In genomic region chr2:160972103-160972792, GRCm38 (mm10) we compare ENCODE assay signal across 23 mouse cellular contexts.
A peak's percentile ranks its signal among the peaks of the same experiment; 100 is the strongest.
DNase-seq lines count a peak whose midpoint lies in the region; ATAC-seq and TF ChIP-seq lines count a peak whose summit lies in the region.
"Had no signal": no experiment of that assay in that cellular context is flagged by ENCODE, and none has a peak within 500 bp of the region (broad histone marks: within the 10 kb centered on the region; RNA-seq: fewer than 3 reads in every experiment).

No protein-coding gene starts in this region.

- H3K4me1 ChIP-seq in midbrain, embryonic 12.5 days: 0 out of 2 replicates have a peak, but pooled peaks cover 2% of the 10 kb centered on the region
- no peaks in the 10 kb centered on the region for H3K4me1 ChIP-seq in midbrain, embryonic 11.5 days (ENCODE audit: control insufficient read depth, insufficient read depth, low read length)
- no peaks in the 10 kb centered on the region for H3K4me1 ChIP-seq in hindbrain, postnatal 0 days (ENCODE audit: insufficient read depth, low read length)
- H3K4me1 ChIP-seq: embryonic facial prominence, embryonic 13.5 days had no signal

- H3K4me2 ChIP-seq in midbrain, embryonic 12.5 days (replicated peaks): no peak overlapping the region
- H3K4me2 ChIP-seq in midbrain, embryonic 11.5 days: no peak overlapping the region
- no peak overlapping the region for H3K4me2 ChIP-seq in hindbrain, postnatal 0 days (ENCODE audit: low read depth, low read length)
- H3K4me2 ChIP-seq: embryonic facial prominence, embryonic 13.5 days; liver, embryonic 11.5 days had no signal

- H3K27me3 ChIP-seq in midbrain, embryonic 12.5 days: no peaks in the 10 kb centered on the region
- H3K27me3 ChIP-seq in midbrain, embryonic 11.5 days (ENCODE audit: control insufficient read depth, insufficient read depth, low read length): no peaks in the 10 kb centered on the region
- no peaks in the 10 kb centered on the region for H3K27me3 ChIP-seq in hindbrain, postnatal 0 days (ENCODE audit: insufficient read depth, low read length)
- H3K27me3 ChIP-seq: embryonic facial prominence, embryonic 13.5 days; megakaryocyte, embryonic 14.5 days had no signal

- DNase-seq in heart, adult 11 months: peak; percentile 5
- DNase-seq in heart, adult 8-10 months (ENCODE audit: low spot score): no peak
- DNase-seq in midbrain, embryonic 11.5 days (ENCODE audit: low spot score, missing footprints): no peak
- DNase-seq in hindbrain, postnatal 0 days (ENCODE audit: low spot score): peak; percentile 24
- no peak for DNase-seq in thymus, adult 18-20 months
- DNase-seq: adrenal gland, postnatal 10 days; cerebellum, adult 11-12 months; cerebellum, postnatal 14 days; gastrocnemius, postnatal 14 days; kidney, postnatal 36 days; layer of hippocampus, adult 9-11 months; lung, adult 18-20 months; lung, postnatal 14 days; right cerebral cortex, postnatal 4 days; thymus, postnatal 25 days had no signal

- H3K4me3 ChIP-seq in midbrain, embryonic 12.5 days: no peak overlapping the region
- no peak overlapping the region for H3K4me3 ChIP-seq in midbrain, embryonic 11.5 days (ENCODE audit: low read depth, low read length)
- H3K4me3 ChIP-seq in hindbrain, postnatal 0 days (ENCODE audit: low read length): no peak overlapping the region
- H3K4me3 ChIP-seq: embryonic facial prominence, embryonic 13.5 days; megakaryocyte, embryonic 14.5 days had no signal

- WGBS in midbrain, embryonic 12.5 days: 91% methylated on average over 7 of the region's 7 CpGs
- WGBS in midbrain, embryonic 11.5 days: 95% methylated on average over 7 of the region's 7 CpGs
- WGBS in hindbrain, postnatal 0 days: 81% methylated on average over 7 of the region's 7 CpGs

- H3K9me3 ChIP-seq in midbrain, embryonic 12.5 days: no peaks in the 10 kb centered on the region
- no peaks in the 10 kb centered on the region for H3K9me3 ChIP-seq in midbrain, embryonic 11.5 days (ENCODE audit: control insufficient read depth, low read length)
- no peaks in the 10 kb centered on the region for H3K9me3 ChIP-seq in hindbrain, postnatal 0 days (ENCODE audit: low read length)
- H3K9me3 ChIP-seq: embryonic facial prominence, embryonic 13.5 days; G1E; megakaryocyte, embryonic 14.5 days had no signal

- no peak for TF ChIP-seq CTCF in hindbrain, postnatal 0 days (IDR thresholded peaks at IDR 0.05; ENCODE audit: low read depth)

- no peak for ATAC-seq in midbrain, embryonic 12.5 days (ENCODE audit: low FRiP score, low read depth)
- ATAC-seq in midbrain, embryonic 11.5 days (ENCODE audit: low FRiP score): no peak
- peak; percentile 29; the same call in 1 of the 2 replicates for ATAC-seq in hindbrain, postnatal 0 days
- no peak for ATAC-seq in megakaryocyte-erythroid progenitor cell, adult 5-6 weeks (replicated peaks; ENCODE audit: low FRiP score, low TSS enrichment, poor library complexity, severe bottlenecking)
- ATAC-seq: activated CD4-positive, CD25-positive, alpha-beta regulatory T cell, adult 4 months; intestine, postnatal 0 days had no signal

- H3K27ac ChIP-seq in midbrain, embryonic 12.5 days (replicated peaks): peak overlapping the region; percentile 6; the same call in 1 of the 2 replicates
- no peak overlapping the region for H3K27ac ChIP-seq in midbrain, embryonic 11.5 days (ENCODE audit: low read depth, low read length)
- H3K27ac ChIP-seq in hindbrain, postnatal 0 days: no peak overlapping the region
- H3K27ac ChIP-seq: embryonic facial prominence, embryonic 13.5 days had no signal

- H3K9ac ChIP-seq in midbrain, embryonic 12.5 days (replicated peaks): no peak overlapping the region
- H3K9ac ChIP-seq in midbrain, embryonic 11.5 days (ENCODE audit: low read length): no peak overlapping the region
- no peak overlapping the region for H3K9ac ChIP-seq in hindbrain, postnatal 0 days (replicated peaks; ENCODE audit: low read length)
- H3K9ac ChIP-seq: embryonic facial prominence, embryonic 13.5 days had no signal

- peaks cover 79% of the 10 kb centered on the region for H3K36me3 ChIP-seq in midbrain, embryonic 12.5 days
- peaks cover 10% of the 10 kb centered on the region for H3K36me3 ChIP-seq in midbrain, embryonic 11.5 days (ENCODE audit: control insufficient read depth, insufficient read depth, low read length)
- H3K36me3 ChIP-seq in hindbrain, postnatal 0 days (ENCODE audit: insufficient read depth, low read length): peaks cover 56% of the 10 kb centered on the region

Comparison
In these comparisons a context has a peak if more than half of its experiments do, and no peak if none do; other contexts are left out.
1. DNase-seq: peak in heart, adult 11 months (single experiment) and hindbrain, postnatal 0 days (single experiment); none in heart, adult 8-10 months (single experiment), midbrain, embryonic 11.5 days (single experiment) and thymus, adult 18-20 months (0 of 2).